Mouse (Mus musculus) liver, postnatal 0 days (tissue): Measurements from ENCODE around the gene 2510002D24Rik. TPM values are rescaled to one million over a fixed set of nuclear protein-coding genes. Genes with fewer than 3 reads are reported as not detected.

Source experiments
- ATAC-seq: fragments of 200-750 bp; cut with Nextera tagmentation; 2 replicates; pipeline ENCODE4 v1.8.0; 2017; ENCODE audit warnings: mild to moderate bottlenecking, moderate library complexity
- DNase-seq: peaks from one replicate; pipeline ENCODE4 v3.0.0-alpha.2; 2016
- H3K27ac ChIP-seq: fragments of 300-500 bp; sonication (generic); 2 replicates; pipeline ENCODE4 v1.5.1; 2014; ENCODE audit warnings: antibody characterized with exemption, moderate library complexity, mild to moderate bottlenecking, low read depth
- H3K27me3 ChIP-seq: fragments of 300-500 bp; sonication (generic); 2 replicates; pipeline ENCODE4 v1.6.1; 2014; ENCODE audit warnings: low read length, control low read depth, mixed read lengths; ENCODE audit not compliant: insufficient read depth
- H3K36me3 ChIP-seq: fragments of 300-500 bp; sonication (generic); replicated peaks from 2 replicates; pipeline ENCODE4 v1.6.1; 2014; ENCODE audit warnings: mild to moderate bottlenecking, control low read depth, low read length, moderate library complexity, mixed read lengths; ENCODE audit not compliant: insufficient read depth
- H3K4me1 ChIP-seq: fragments of 300-500 bp; sonication (generic); 2 replicates; pipeline ENCODE4 v1.6.1; 2014; ENCODE audit warnings: antibody characterized with exemption, mild to moderate bottlenecking, control low read depth; ENCODE audit not compliant: insufficient read depth
- H3K4me2 ChIP-seq: fragments of 300-500 bp; sonication (generic); 2 replicates; pipeline ENCODE4 v1.6.1; 2014; ENCODE audit warnings: low read depth, mild to moderate bottlenecking, low read length, moderate library complexity, mixed read lengths
- H3K4me3 ChIP-seq: fragments of 300-500 bp; sonication (generic); 2 replicates; pipeline ENCODE4 v1.5.1; 2014; ENCODE audit warnings: low read depth, low read length
- H3K9ac ChIP-seq: fragments of 300-500 bp; sonication (generic); replicated peaks from 2 replicates; pipeline ENCODE4 v1.6.1; 2014; ENCODE audit warnings: mild to moderate bottlenecking, moderate library complexity
- H3K9me3 ChIP-seq: fragments of 300-500 bp; sonication (generic); 2 replicates; pipeline ENCODE4 v1.6.1; 2016; ENCODE audit warnings: mild to moderate bottlenecking, control low read depth, low read length, mixed read lengths
- CTCF ChIP-seq: sonication (generic); IDR thresholded peaks from 2 replicates; pipeline ENCODE4 v1.5.1; 2016; ENCODE audit warnings: antibody characterized with exemption, low read depth
- EP300 ChIP-seq: IDR thresholded peaks from 2 replicates; pipeline ENCODE4 v1.6.1; 2016; ENCODE audit warnings: antibody characterized with exemption, low read depth, mild to moderate bottlenecking
- WGBS: fragments of 180-500 bp; shearing (Covaris S2); extraction: QIAGEN DNeasy Blood & Tissue Kit; methylation state at CpG from one replicate; pipeline ENCODE4 v1.1.7; 2014; ENCODE audit not compliant: insufficient replicate concordance; 5-methylcytosine and 5-hydroxymethylcytosine counted together
- polyA plus RNA-seq: library from polyadenylated mRNA; unstranded; fragments of >200 nt; fragmentation: Nextera tagmentation; extraction: Ambion mirVana; gene quantifications from 2 replicates; pipeline ENCODE4 v1.2.1, GENCODE M21; 2015

The 2510002D24Rik gene
- 9.7 and 11.8 TPM in 2 replicates for polyA plus RNA-seq

GRCm38 (mm10) chr16:18836468-18837208, at the start of gene 2510002D24Rik, which contains the start of gene Gm28539:
2510002D24Rik (plus strand) TSS chr16:18836578.
Gm28539 (plus strand) TSS chr16:18836584.
- Histone ChIP-seq H3K36me3 (peaks cover 21% of the 10 kb centered on the region), H3K4me2 (peak within 1 kb of the TSS; percentile 87)
- under 1% methylated on average over 46 of the region's 46 CpGs for WGBS

GRCm38 (mm10) chr16:18786652-18787051, 49.7 kb upstream of the 2510002D24Rik start:
- H3K9ac ChIP-seq = no peak overlapping the region

More at GRCm38 (mm10) chr16:18836468-18837208, at the start of gene 2510002D24Rik, which contains the start of gene Gm28539:
- Histone ChIP-seq H3K4me3 (peak within 1 kb of the TSS; percentile 94), H3K9me3 (no peaks in the 10 kb centered on the region), H3K9ac (peak within 1 kb of the TSS; percentile 97), H3K4me1 (0 out of 2 replicates have a peak, but pooled peaks cover 3% of the 10 kb centered on the region), H3K27ac (peak within 1 kb of the TSS; percentile 76), H3K27me3 (no peaks in the 10 kb centered on the region)
- ATAC-seq (peak; percentile 99), DNase-seq (peak; percentile 90)
- TF ChIP-seq CTCF = no peak
- TF ChIP-seq EP300 = no peak

GRCm38 (mm10) chr16:18788627-18789406, 47.6 kb upstream of the 2510002D24Rik start:
- no peaks in the 10 kb centered on the region for H3K27me3 ChIP-seq
- H3K9me3 ChIP-seq = no peaks in the 10 kb centered on the region
- no peak overlapping the region for H3K9ac ChIP-seq
- H3K4me3 ChIP-seq = no peak overlapping the region
- H3K27ac ChIP-seq = no peak overlapping the region
- DNase-seq (no peak), ATAC-seq (no peak)
- H3K36me3 ChIP-seq = peaks cover 70% of the 10 kb centered on the region
- H3K4me2 ChIP-seq = no peak overlapping the region
- no peak for TF ChIP-seq EP300
- TF ChIP-seq CTCF = no peak
- WGBS = 61% methylated on average over 10 of the region's 10 CpGs
- no peaks in the 10 kb centered on the region for H3K4me1 ChIP-seq

More at GRCm38 (mm10) chr16:18786652-18787051, 49.7 kb upstream of the 2510002D24Rik start:
- H3K4me2 ChIP-seq = no peak overlapping the region
- H3K27ac ChIP-seq = no peak overlapping the region
- H3K27me3 ChIP-seq = no peaks in the 10 kb centered on the region
- no peak for TF ChIP-seq CTCF
- TF ChIP-seq EP300 = no peak
- peaks cover 73% of the 10 kb centered on the region for H3K36me3 ChIP-seq
- DNase-seq (no peak), ATAC-seq (no peak)
- no peak overlapping the region for H3K4me3 ChIP-seq
- no peaks in the 10 kb centered on the region for H3K9me3 ChIP-seq
- no peaks in the 10 kb centered on the region for H3K4me1 ChIP-seq
- WGBS = 92% methylated on average over 10 of the region's 10 CpGs

- ATAC-seq (no peak), DNase-seq (no peak)
- no peaks in the 10 kb centered on the region for H3K27me3 ChIP-seq
- WGBS = 91% methylated on average over 11 of the region's 11 CpGs
- H3K4me2 ChIP-seq = no peak overlapping the region
- H3K36me3 ChIP-seq = peaks cover 69% of the 10 kb centered on the region
- H3K9ac ChIP-seq = no peak overlapping the region
- no peaks in the 10 kb centered on the region for H3K9me3 ChIP-seq
- no peaks in the 10 kb centered on the region for H3K4me1 ChIP-seq
- H3K27ac ChIP-seq = no peak overlapping the region
- no peak overlapping the region for H3K4me3 ChIP-seq
- TF ChIP-seq CTCF (no peak), EP300 (no peak)
Observed at GRCm38 (mm10) chr16:18795223-18795899, 41.0 kb upstream of the 2510002D24Rik start.

GRCm38 (mm10) chr16:18796645-18797044, 39.7 kb upstream of the 2510002D24Rik start:
- ATAC-seq (no peak), DNase-seq (no peak)
- H3K9ac ChIP-seq = no peak overlapping the region
- H3K27me3 ChIP-seq = no peaks in the 10 kb centered on the region
- 93% methylated on average over 7 of the region's 7 CpGs for WGBS
- H3K4me2 ChIP-seq = no peak overlapping the region
- H3K9me3 ChIP-seq = no peaks in the 10 kb centered on the region
- no peak overlapping the region for H3K4me3 ChIP-seq
- no peak for TF ChIP-seq CTCF
- no peak for TF ChIP-seq EP300
- H3K36me3 ChIP-seq = peaks cover 70% of the 10 kb centered on the region
- H3K4me1 ChIP-seq = no peaks in the 10 kb centered on the region
- H3K27ac ChIP-seq = no peak overlapping the region

- Histone ChIP-seq H3K27ac (no peak overlapping the region), H3K4me1 (no peaks in the 10 kb centered on the region), H3K4me2 (no peak overlapping the region), H3K9ac (no peak overlapping the region), H3K9me3 (no peaks in the 10 kb centered on the region), H3K4me3 (no peak overlapping the region), H3K27me3 (no peaks in the 10 kb centered on the region), H3K36me3 (peaks cover 71% of the 10 kb centered on the region)
- no peak for DNase-seq
- ATAC-seq = no peak
- TF ChIP-seq CTCF (no peak), EP300 (no peak)
- 89% methylated on average over 5 of the region's 5 CpGs for WGBS
Observed at GRCm38 (mm10) chr16:18798151-18798550, 38.2 kb upstream of the 2510002D24Rik start.
